In the genomic region with DNA sequence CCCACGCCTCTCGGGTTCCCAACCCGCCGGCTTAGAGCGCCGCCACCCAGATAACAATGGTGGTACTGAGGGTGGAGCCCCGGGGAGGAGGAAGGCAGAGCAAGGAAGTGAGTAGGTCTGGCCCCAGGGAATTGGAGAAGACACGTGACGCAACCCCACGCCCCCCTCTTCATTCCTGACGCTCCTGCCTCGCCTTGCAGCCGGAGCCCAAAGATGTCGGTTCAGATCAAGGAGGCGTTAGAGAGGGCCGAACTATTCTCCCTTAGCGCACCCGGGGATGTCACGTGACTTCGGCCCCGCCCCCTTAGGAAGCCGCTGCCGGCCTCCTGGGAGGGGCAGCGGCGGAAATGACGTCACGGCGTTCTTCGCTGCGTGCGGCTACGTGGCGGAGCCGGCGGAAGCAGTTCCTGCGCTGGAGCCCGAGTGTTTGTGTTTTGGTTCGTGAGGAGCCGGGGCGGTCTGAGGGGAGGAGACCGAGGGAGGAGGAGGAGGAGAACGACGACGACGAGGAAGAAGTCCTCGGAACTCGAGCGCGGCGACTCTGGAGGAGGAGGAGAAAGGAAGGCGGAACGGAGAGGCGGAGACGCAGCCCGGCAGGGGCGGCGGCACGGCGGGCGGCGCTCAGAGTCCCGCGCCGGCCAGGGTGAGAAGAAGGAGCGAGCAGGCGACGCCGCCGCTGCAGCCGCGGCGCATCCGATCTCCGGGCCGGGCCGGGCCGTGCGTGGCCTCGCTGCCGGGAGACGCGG, we compare ENCODE assay signal across 8 mouse cellular contexts. TPM values are rescaled to one million over a fixed set of nuclear protein-coding genes. Genes with fewer than 3 reads are reported as not detected.
A peak's percentile ranks its signal among the peaks of the same experiment; 100 is the strongest.
DNase-seq lines count a peak whose midpoint lies in the region; ATAC-seq and TF ChIP-seq lines count a peak whose summit lies in the region.

Rab5a (plus strand) TSS at position 377 of the 746 bp plus-strand sequence.

- peak; percentile 88 for ATAC-seq in common myeloid progenitor, adult 5-6 weeks (replicated peaks; ENCODE audit: low read depth, poor library complexity, severe bottlenecking)
- ATAC-seq in hindbrain, postnatal 0 days: peak; percentile 98
- peak; percentile 85 for ATAC-seq in megakaryocyte, adult 5-6 weeks (ENCODE audit: poor library complexity, severe bottlenecking)

- peak within 1 kb of the TSS; percentile 83 for H3K4me3 ChIP-seq in gastrocnemius, adult 2 months
- H3K4me3 ChIP-seq in hindbrain, postnatal 0 days (ENCODE audit: low read length): peak within 1 kb of the TSS; percentile 95
- H3K4me3 ChIP-seq in left cerebral cortex, adult 2 months: peak within 1 kb of the TSS; percentile 76

- no peaks in the 10 kb centered on the region for H3K36me3 ChIP-seq in hindbrain, postnatal 0 days (ENCODE audit: insufficient read depth, low read length)

- TF ChIP-seq CTCF in gastrocnemius, adult 2 months (IDR thresholded peaks at IDR 0.05): peak; percentile 16; the same call in 1 of the 2 replicates
- TF ChIP-seq CTCF in hindbrain, postnatal 0 days (IDR thresholded peaks at IDR 0.05; ENCODE audit: low read depth): peak; percentile 59
- TF ChIP-seq CTCF in left cerebral cortex, adult 2 months (IDR thresholded peaks at IDR 0.05): no peak; the same call in 1 of the 2 replicates

- intact Hi-C loops in gastrocnemius, adult 2 months (cut with DNase I): loop anchor here (2.0 kb wide), 1 partner anchor 88 kb away; the partner anchor contains the start of gene Kat2b
- intact Hi-C loops in left cerebral cortex, adult 2 months (cut with DNase I): loop anchor here (1.0 to 5.0 kb wide), 3 partner anchors 88 to 878 kb away; partner anchors contain the start of genes Kat2b and Sgo1

- WGBS in hindbrain, postnatal 0 days: under 1% methylated on average over 68 of the region's 82 CpGs

- peak within 1 kb of the TSS; percentile 98 for H3K9ac ChIP-seq in hindbrain, postnatal 0 days (replicated peaks; ENCODE audit: low read length)

- H3K4me1 ChIP-seq in hindbrain, postnatal 0 days (ENCODE audit: insufficient read depth, low read length): peaks cover 17% of the 10 kb centered on the region

- DNase-seq in ZHBTc4 (ENCODE audit: low read depth, low spot score): peak; percentile 100
- peak; percentile 100 for DNase-seq in gastrocnemius, adult 2 months
- DNase-seq in hindbrain, postnatal 0 days (ENCODE audit: low spot score): peak; percentile 100
- DNase-seq in left cerebral cortex, adult 2 months (ENCODE audit: extremely low spot score in 1 of 2, low spot score in 2 of 2): peak; percentile 99 to 100
- DNase-seq in right cerebral cortex, adult 2 months (ENCODE audit: low spot score in 2 of 2): peak; percentile 98 to 99
- peak; percentile 100 for DNase-seq in urinary bladder, postnatal 14 days (ENCODE audit: low spot score)

- no peaks in the 10 kb centered on the region for H3K9me3 ChIP-seq in hindbrain, postnatal 0 days (ENCODE audit: low read length)

- H3K4me2 ChIP-seq in hindbrain, postnatal 0 days (ENCODE audit: low read depth, low read length): peak within 1 kb of the TSS; percentile 82

- no peaks in the 10 kb centered on the region for H3K27me3 ChIP-seq in hindbrain, postnatal 0 days (ENCODE audit: insufficient read depth, low read length)

- peak within 1 kb of the TSS; percentile 97 for H3K27ac ChIP-seq in gastrocnemius, adult 2 months
- peak within 1 kb of the TSS; percentile 99 for H3K27ac ChIP-seq in hindbrain, postnatal 0 days
- peak within 1 kb of the TSS; percentile 89 for H3K27ac ChIP-seq in left cerebral cortex, adult 2 months

RNA-seq across cellular contexts. Expression of gene Rab5a, which starts in this region (rescaled TPM):
- 79.3 and 83.4 TPM in 2 replicates for total RNA-seq in common myeloid progenitor, adult 5-6 weeks (2017)
- total RNA-seq in gastrocnemius, adult 2 months (2021): 10 to 100 TPM; 48.0 to 52.0 TPM
- 64.4 and 80.8 TPM in 2 replicates for total RNA-seq in hindbrain, postnatal 0 days (2014; rRNA removed)
- polyA plus RNA-seq in hindbrain, postnatal 0 days (2015; fragmentation: Nextera tagmentation; extraction: Ambion mirVana): 116 and 124 TPM in 2 replicates
- 100 to 1,000 TPM; 117 to 125 TPM for total RNA-seq in left cerebral cortex, adult 2 months (2021)
- total RNA-seq in megakaryocyte, adult 5-6 weeks (2015): 77.1 and 81.5 TPM in 2 replicates
- 90.5 and 93.7 TPM in 2 replicates for total RNA-seq in megakaryocyte, adult 5-6 weeks (2017)

Comparison
In these comparisons a context has a peak if more than half of its experiments do, and no peak if none do; other contexts are left out.
1. Peak in every context shown above with its lines: DNase-seq, ATAC-seq, H3K4me3 ChIP-seq and H3K27ac ChIP-seq.